Mouse (Mus musculus) embryonic facial prominence, embryonic 11.5 days (tissue): ENCODE measurements at regions not wholly inside any gene's neighbourhood (a gene's known extent, or its start where the extent isn't known, plus 50 kb on each side); places are given as distances from the start of the nearest gene placed in this dataset.

Experiments
- ATAC-seq: fragments of 200-750 bp; cut with Nextera tagmentation; replicated peaks from 2 replicates; pipeline ENCODE4 v1.8.0; 2017; ENCODE audit warnings: low read depth; ENCODE audit not compliant: insufficient number of reproducible peaks, low FRiP score, low TSS enrichment
- DNase-seq: peaks from one replicate; pipeline ENCODE4 v3.0.0-alpha.2; 2015; ENCODE audit warnings: low spot score
- H3K27ac ChIP-seq: fragments of 300-500 bp; sonication (generic); replicated peaks from 2 replicates; pipeline ENCODE4 v1.5.1; 2014; ENCODE audit warnings: mild to moderate bottlenecking, low read depth, low read length, control low read depth
- H3K27me3 ChIP-seq: fragments of 300-500 bp; sonication (generic); 2 replicates; pipeline ENCODE4 v1.6.1; 2014; ENCODE audit warnings: mild to moderate bottlenecking, low read length, moderate library complexity, mixed read lengths; ENCODE audit not compliant: control insufficient read depth, insufficient read depth
- H3K36me3 ChIP-seq: fragments of 300-500 bp; sonication (generic); replicated peaks from 2 replicates; pipeline ENCODE4 v1.6.1; 2014; ENCODE audit warnings: low read depth, mild to moderate bottlenecking, low read length, moderate library complexity, mixed read lengths; ENCODE audit not compliant: control insufficient read depth, insufficient read depth
- H3K4me1 ChIP-seq: fragments of 300-500 bp; sonication (generic); 2 replicates; pipeline ENCODE4 v1.6.1; 2014; ENCODE audit warnings: low read length, mixed read lengths; ENCODE audit not compliant: control insufficient read depth, insufficient read depth
- H3K4me2 ChIP-seq: fragments of 300-500 bp; sonication (generic); 2 replicates; pipeline ENCODE4 v1.6.1; 2014; ENCODE audit warnings: low read depth, mild to moderate bottlenecking, control low read depth, low read length, moderate library complexity
- H3K4me3 ChIP-seq: fragments of 300-500 bp; sonication (generic); 2 replicates; pipeline ENCODE4 v1.5.1; 2014; ENCODE audit warnings: low read depth, low read length, control low read depth
- H3K9ac ChIP-seq: fragments of 300-500 bp; sonication (generic); replicated peaks from 2 replicates; pipeline ENCODE4 v1.6.1; 2014; ENCODE audit warnings: mild to moderate bottlenecking, control low read depth, low read length
- H3K9me3 ChIP-seq: fragments of 300-500 bp; sonication (generic); replicated peaks from 2 replicates; pipeline ENCODE4 v1.6.1; 2016; ENCODE audit warnings: mild to moderate bottlenecking, low read length, inconsistent platforms, mixed read lengths; ENCODE audit not compliant: control insufficient read depth
- WGBS: fragments of 180-500 bp; shearing (Covaris S2); extraction: QIAGEN DNeasy Blood & Tissue Kit; methylation state at CpG from one replicate; pipeline ENCODE4 v1.1.7; 2014; 5-methylcytosine and 5-hydroxymethylcytosine counted together

GRCm38 (mm10) chr5:90021447-90021846 lies 138.3 kb upstream of the Adamts3 start:
- no peak overlapping the region for H3K4me3 ChIP-seq
- H3K4me2 ChIP-seq = no peak overlapping the region
- 78% methylated on average over 1 of the region's 1 CpGs for WGBS
- no peak for DNase-seq
- H3K9ac ChIP-seq = no peak overlapping the region
- no peaks in the 10 kb centered on the region for H3K9me3 ChIP-seq
- H3K27me3 ChIP-seq = no peaks in the 10 kb centered on the region
- H3K27ac ChIP-seq = no peak overlapping the region
- no peaks in the 10 kb centered on the region for H3K4me1 ChIP-seq
- no peak for ATAC-seq
- H3K36me3 ChIP-seq = no peaks in the 10 kb centered on the region

- Histone ChIP-seq H3K4me1 (no peaks in the 10 kb centered on the region), H3K27ac (no peak overlapping the region), H3K4me3 (no peak overlapping the region), H3K9me3 (no peaks in the 10 kb centered on the region), H3K9ac (no peak overlapping the region), H3K27me3 (no peaks in the 10 kb centered on the region), H3K4me2 (no peak overlapping the region), H3K36me3 (no peaks in the 10 kb centered on the region)
- no peak for ATAC-seq
- 80% methylated on average over 6 of the region's 6 CpGs for WGBS
- no peak for DNase-seq
Measured at GRCm38 (mm10) chr5:90000758-90001157, 117.6 kb upstream of the Adamts3 start.

- 67% methylated on average over 2 of the region's 2 CpGs for WGBS
- no peaks in the 10 kb centered on the region for H3K9me3 ChIP-seq
- no peaks in the 10 kb centered on the region for H3K4me1 ChIP-seq
- H3K9ac ChIP-seq = no peak overlapping the region
- no peaks in the 10 kb centered on the region for H3K36me3 ChIP-seq
- no peak overlapping the region for H3K27ac ChIP-seq
- no peak overlapping the region for H3K4me3 ChIP-seq
- DNase-seq = no peak
- H3K27me3 ChIP-seq = no peaks in the 10 kb centered on the region
- no peak overlapping the region for H3K4me2 ChIP-seq
- no peak for ATAC-seq
Measured at GRCm38 (mm10) chr5:89991568-89991967, 108.4 kb upstream of the Adamts3 start.

GRCm38 (mm10) chr5:89981627-89982026 lies 98.5 kb upstream of the Adamts3 start:
- DNase-seq (peak; percentile 11), ATAC-seq (no peak)
- no peak overlapping the region for H3K27ac ChIP-seq

GRCm38 (mm10) chr5:89980204-89980603 lies 97.1 kb upstream of the Adamts3 start:
- DNase-seq (no peak), ATAC-seq (no peak)
- H3K27me3 ChIP-seq = no peaks in the 10 kb centered on the region
- H3K4me3 ChIP-seq = no peak overlapping the region
- H3K27ac ChIP-seq = no peak overlapping the region
- no peaks in the 10 kb centered on the region for H3K4me1 ChIP-seq
- no peak overlapping the region for H3K4me2 ChIP-seq
- 87% methylated on average over 3 of the region's 3 CpGs for WGBS
- H3K36me3 ChIP-seq = no peaks in the 10 kb centered on the region
- H3K9ac ChIP-seq = no peak overlapping the region
- H3K9me3 ChIP-seq = no peaks in the 10 kb centered on the region

More at GRCm38 (mm10) chr5:89981627-89982026, 98.5 kb upstream of the Adamts3 start:
- Histone ChIP-seq H3K9ac (no peak overlapping the region), H3K9me3 (no peaks in the 10 kb centered on the region), H3K4me2 (no peak overlapping the region), H3K4me3 (no peak overlapping the region), H3K27me3 (no peaks in the 10 kb centered on the region), H3K36me3 (no peaks in the 10 kb centered on the region), H3K4me1 (no peaks in the 10 kb centered on the region)
- WGBS = 55% methylated on average over 6 of the region's 6 CpGs

- no peak for ATAC-seq
- Histone ChIP-seq H3K27me3 (no peaks in the 10 kb centered on the region), H3K4me3 (no peak overlapping the region), H3K4me1 (no peaks in the 10 kb centered on the region), H3K36me3 (no peaks in the 10 kb centered on the region), H3K9me3 (no peaks in the 10 kb centered on the region), H3K27ac (no peak overlapping the region), H3K9ac (no peak overlapping the region), H3K4me2 (no peak overlapping the region)
- WGBS = 86% methylated on average over 11 of the region's 11 CpGs
- DNase-seq = no peak
Measured at GRCm38 (mm10) chr5:89952611-89953010, 69.5 kb upstream of the Adamts3 start.

- DNase-seq = no peak
- no peak overlapping the region for H3K27ac ChIP-seq
- ATAC-seq = no peak
- H3K4me3 ChIP-seq = no peak overlapping the region
- H3K36me3 ChIP-seq = no peaks in the 10 kb centered on the region
- H3K4me1 ChIP-seq = no peaks in the 10 kb centered on the region
- no peaks in the 10 kb centered on the region for H3K27me3 ChIP-seq
- no peaks in the 10 kb centered on the region for H3K9me3 ChIP-seq
- H3K9ac ChIP-seq = no peak overlapping the region
- 49% methylated on average over 3 of the region's 3 CpGs for WGBS
- H3K4me2 ChIP-seq = no peak overlapping the region
Measured at GRCm38 (mm10) chr5:89945660-89945925, 62.5 kb upstream of the Adamts3 start.

GRCm38 (mm10) chr5:89944855-89945659 lies 61.9 kb upstream of the Adamts3 start:
- no peaks in the 10 kb centered on the region for H3K4me1 ChIP-seq
- WGBS = 58% methylated on average over 5 of the region's 5 CpGs
- ATAC-seq (peak; percentile 67; the same call in 1 of the 2 replicates), DNase-seq (peak; percentile 74)
- no peaks in the 10 kb centered on the region for H3K9me3 ChIP-seq
- H3K36me3 ChIP-seq = no peaks in the 10 kb centered on the region
- H3K27ac ChIP-seq = no peak overlapping the region
- H3K9ac ChIP-seq = no peak overlapping the region
- H3K4me2 ChIP-seq = no peak overlapping the region
- H3K27me3 ChIP-seq = no peaks in the 10 kb centered on the region
- H3K4me3 ChIP-seq = no peak overlapping the region
